ENCODE assay signal across 17 mouse cellular contexts in the genomic region with DNA sequence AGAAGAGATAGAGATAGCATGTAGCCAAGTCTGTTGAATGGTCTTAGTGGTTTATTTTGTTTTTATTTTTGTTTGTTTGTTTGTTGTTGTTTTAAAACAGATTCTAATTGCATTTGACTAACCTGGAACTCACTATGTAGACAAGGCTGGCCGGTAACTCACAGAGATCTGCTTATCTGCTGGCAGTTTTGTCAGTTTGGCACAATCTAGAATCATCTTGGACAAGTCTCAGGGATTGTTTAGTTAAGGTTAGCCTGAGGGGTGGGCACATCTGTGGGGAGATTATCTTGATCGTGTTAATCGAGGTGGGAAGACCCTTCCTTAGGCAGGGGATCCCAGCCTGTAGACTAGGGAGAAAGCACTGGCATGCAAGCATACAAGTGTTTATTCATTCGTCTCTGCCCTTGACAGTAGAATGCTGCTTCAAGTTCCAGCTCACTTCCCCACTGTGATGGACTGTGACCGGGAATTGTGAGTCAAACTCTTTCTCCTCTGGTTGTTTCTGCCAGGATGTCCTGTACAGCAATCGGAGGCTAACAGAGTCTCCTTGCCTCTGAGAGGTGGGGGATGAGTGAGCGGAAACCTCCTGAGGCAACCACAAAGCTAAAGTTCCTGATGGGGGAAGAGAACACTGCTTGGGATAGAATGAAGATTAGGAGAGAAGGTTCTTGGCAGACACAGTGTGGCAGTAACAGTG. TPM values are rescaled to one million over a fixed set of nuclear protein-coding genes. Genes with fewer than 3 reads are reported as not detected.
DNase-seq lines count a peak whose midpoint lies in the region; ATAC-seq and TF ChIP-seq lines count a peak whose summit lies in the region.
"Had no signal": no experiment of that assay in that cellular context is flagged by ENCODE, and none has a peak within 500 bp of the region (broad histone marks: within the 10 kb centered on the region; RNA-seq: fewer than 3 reads in every experiment).

No protein-coding gene starts in this region.

- H3K9me3 ChIP-seq in kidney, embryonic 14.5 days (ENCODE audit: control insufficient read depth, low read length): no peaks in the 10 kb centered on the region
- H3K9me3 ChIP-seq in hindbrain, embryonic 11.5 days (ENCODE audit: control insufficient read depth, low read length): no peaks in the 10 kb centered on the region
- H3K9me3 ChIP-seq: liver, embryonic 13.5 days; midbrain, embryonic 12.5 days had no signal

- ATAC-seq in kidney, embryonic 14.5 days (ENCODE audit: low FRiP score, low TSS enrichment): no peak
- no peak for ATAC-seq in hindbrain, embryonic 11.5 days (ENCODE audit: low FRiP score)
- ATAC-seq: forebrain, postnatal 0 days had no signal

- no peaks in the 10 kb centered on the region for H3K27me3 ChIP-seq in kidney, embryonic 14.5 days (ENCODE audit: control insufficient read depth, insufficient read depth, low read length)
- H3K27me3 ChIP-seq in hindbrain, embryonic 11.5 days (ENCODE audit: control insufficient read depth, insufficient read depth, low read length): no peaks in the 10 kb centered on the region
- H3K27me3 ChIP-seq: CH12.LX; liver, embryonic 13.5 days; midbrain, embryonic 12.5 days had no signal

- H3K27ac ChIP-seq in gastrocnemius, adult 2 months: peak overlapping the region; percentile 81
- no peak overlapping the region for H3K27ac ChIP-seq in kidney, embryonic 14.5 days (ENCODE audit: low read depth, low read length)
- no peak overlapping the region for H3K27ac ChIP-seq in hindbrain, embryonic 11.5 days (ENCODE audit: low read depth, low read length)
- H3K27ac ChIP-seq: liver, embryonic 13.5 days; midbrain, embryonic 12.5 days had no signal

- no peaks in the 10 kb centered on the region for H3K4me1 ChIP-seq in kidney, embryonic 14.5 days (ENCODE audit: control insufficient read depth, insufficient read depth, low read length)
- H3K4me1 ChIP-seq in hindbrain, embryonic 11.5 days (replicated peaks; ENCODE audit: control insufficient read depth, insufficient read depth, low read length): no peaks in the 10 kb centered on the region
- H3K4me1 ChIP-seq: midbrain, embryonic 12.5 days had no signal

- no peak for TF ChIP-seq CTCF in gastrocnemius, adult 2 months (IDR thresholded peaks at IDR 0.05)

- no peaks in the 10 kb centered on the region for H3K36me3 ChIP-seq in kidney, embryonic 14.5 days (ENCODE audit: control insufficient read depth, insufficient read depth, low read length)
- no peaks in the 10 kb centered on the region for H3K36me3 ChIP-seq in hindbrain, embryonic 11.5 days (ENCODE audit: control insufficient read depth, insufficient read depth, low read length)
- H3K36me3 ChIP-seq: liver, embryonic 13.5 days; midbrain, embryonic 12.5 days had no signal

- H3K4me3 ChIP-seq in gastrocnemius, adult 2 months: no peak overlapping the region
- H3K4me3 ChIP-seq in kidney, embryonic 14.5 days (ENCODE audit: low read length): no peak overlapping the region
- no peak overlapping the region for H3K4me3 ChIP-seq in hindbrain, embryonic 11.5 days (ENCODE audit: low read depth, low read length)
- H3K4me3 ChIP-seq: liver, embryonic 13.5 days; midbrain, embryonic 12.5 days; myocyte had no signal

- no peak for DNase-seq in gastrocnemius, adult 2 months
- no peak for DNase-seq in gastrocnemius, adult 18-20 months (ENCODE audit: low spot score)
- DNase-seq in kidney, postnatal 10 days: peak; percentile 34
- DNase-seq in Muller cell, postnatal 12 days (ENCODE audit: inconsistent ontology term): peak; percentile 16
- peak; percentile 54 for DNase-seq in lung, postnatal 10 days
- DNase-seq in ovary, postnatal 36 days (ENCODE audit: low spot score): no peak
- DNase-seq in hindbrain, embryonic 11.5 days (ENCODE audit: low spot score): no peak
- DNase-seq: cerebellum, postnatal 25 days; forebrain, postnatal 0 days; gastrocnemius, postnatal 25 days; liver, embryonic 13.5 days; thymus, postnatal 4 days had no signal

- WGBS in kidney, embryonic 14.5 days: 67% methylated on average over 7 of the region's 7 CpGs
- 76% methylated on average over 7 of the region's 7 CpGs for WGBS in hindbrain, embryonic 11.5 days

- intact Hi-C loops in gastrocnemius, adult 2 months (cut with DNase I): no loop called here

- no peak overlapping the region for H3K9ac ChIP-seq in kidney, embryonic 14.5 days (ENCODE audit: low read depth, low read length)
- no peak overlapping the region for H3K9ac ChIP-seq in hindbrain, embryonic 11.5 days (ENCODE audit: low read depth, low read length)
- H3K9ac ChIP-seq: forebrain, postnatal 0 days; liver, embryonic 13.5 days; midbrain, embryonic 12.5 days had no signal

- no peak overlapping the region for H3K4me2 ChIP-seq in kidney, embryonic 14.5 days (replicated peaks; ENCODE audit: low read depth, low read length)
- H3K4me2 ChIP-seq in hindbrain, embryonic 11.5 days (replicated peaks; ENCODE audit: low read depth, low read length): no peak overlapping the region
- H3K4me2 ChIP-seq: liver, embryonic 13.5 days; midbrain, embryonic 12.5 days had no signal

RNA-seq across cellular contexts. Expression of gene Ube2g1, which starts 19.4 kb away (rescaled TPM):
- total RNA-seq in gastrocnemius, adult 2 months (2021): 10 to 100 TPM; 76.3 to 87.6 TPM
- total RNA-seq in gastrocnemius, adult 18-20 months (2021): 10 to 100 TPM; 81.3 to 82.5 TPM
- polyA plus RNA-seq in kidney, embryonic 14.5 days (2014; fragmentation: Nextera tagmentation; extraction: Ambion mirVana): 68.1 and 82.1 TPM in 2 replicates
- polyA plus RNA-seq in hindbrain, embryonic 11.5 days (2014; fragmentation: Nextera tagmentation; extraction: Ambion mirVana): 127 and 131 TPM in 2 replicates

RNA-seq across cellular contexts. Expression of gene Spns3, which starts 37.4 kb away (rescaled TPM):
- under 1 TPM; 0.06 to 0.18 TPM for total RNA-seq in gastrocnemius, adult 2 months (2021)
- total RNA-seq in gastrocnemius, adult 18-20 months (2021): under 1 TPM; 0.19 to 0.39 TPM
- 0.20 and 0.29 TPM in 2 replicates for polyA plus RNA-seq in kidney, embryonic 14.5 days (2014; fragmentation: Nextera tagmentation; extraction: Ambion mirVana)
- polyA plus RNA-seq in hindbrain, embryonic 11.5 days (2014; fragmentation: Nextera tagmentation; extraction: Ambion mirVana): not detected in 2 replicates
- total RNA-seq: forebrain, postnatal 0 days had no signal
- polyA plus RNA-seq: embryonic facial prominence, embryonic 11.5 days had no signal

Comparison
In these comparisons a context has a peak if more than half of its experiments do, and no peak if none do; other contexts are left out.
1. DNase-seq: peak in kidney, postnatal 10 days (single experiment), Muller cell, postnatal 12 days (single experiment) and lung, postnatal 10 days (single experiment); none in gastrocnemius, adult 2 months (single experiment), gastrocnemius, adult 18-20 months (single experiment), ovary, postnatal 36 days (single experiment) and hindbrain, embryonic 11.5 days (single experiment).